Mouse (Mus musculus): ENCODE measurements around the gene Kansl1. TPM values are rescaled to one million over a fixed set of nuclear protein-coding genes. Genes with fewer than 3 reads are reported as not detected.
A peak's percentile ranks its signal among the peaks of the same experiment; 100 is the strongest.

The Kansl1 gene
- polyA plus RNA-seq, 1 experiment, result 81.7 TPM

DNA sequence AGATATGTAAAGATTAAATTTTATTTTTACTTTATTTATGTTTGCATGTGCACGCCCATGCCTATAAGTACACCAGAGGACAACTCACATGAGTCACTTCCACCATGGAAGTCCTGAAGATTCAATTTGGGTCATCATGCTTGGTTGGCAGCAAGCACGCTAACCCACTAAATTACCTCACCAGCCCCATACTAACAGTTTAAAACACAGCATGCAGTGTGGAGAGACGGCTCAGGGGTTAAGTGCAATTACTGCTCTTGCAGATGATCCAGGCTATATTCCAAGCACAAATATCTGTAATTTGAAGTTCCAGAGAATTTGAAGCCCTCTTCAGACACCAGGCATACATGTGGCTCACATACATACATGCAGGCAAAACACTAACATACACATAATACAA, 92.4 kb downstream of the Kansl1 start:
- Histone ChIP-seq H3K27me3 (ENCODE audit: control insufficient read depth, insufficient read depth, low read length, poor library complexity, severe bottlenecking) (no peaks in the 10 kb centered on the region), H3K9ac (ENCODE audit: low read depth, poor library complexity, severe bottlenecking) (no peak overlapping the region), H3K4me1 (ENCODE audit: control insufficient read depth, insufficient read depth, low read length) (no peaks in the 10 kb centered on the region), H3K9me3 (replicated peaks; ENCODE audit: control insufficient read depth, insufficient read depth, low read length, poor library complexity, severe bottlenecking) (no peaks in the 10 kb centered on the region), H3K4me3 (ENCODE audit: low read depth, low read length) (no peak overlapping the region), H3K36me3 (ENCODE audit: control insufficient read depth, insufficient read depth, low read length, poor library complexity, severe bottlenecking) (peaks cover 26% of the 10 kb centered on the region), H3K27ac (ENCODE audit: insufficient read depth, low read length) (no peak overlapping the region)
- TF ChIP-seq EP300 (IDR thresholded peaks at IDR 0.05; ENCODE audit: insufficient read depth, low read depth, low read length) (no peak), CTCF (IDR thresholded peaks at IDR 0.05; ENCODE audit: low read depth, low read length) (no peak), POLR2A (IDR thresholded peaks at IDR 0.05; ENCODE audit: insufficient read depth, low read length) (no peak)

DNA sequence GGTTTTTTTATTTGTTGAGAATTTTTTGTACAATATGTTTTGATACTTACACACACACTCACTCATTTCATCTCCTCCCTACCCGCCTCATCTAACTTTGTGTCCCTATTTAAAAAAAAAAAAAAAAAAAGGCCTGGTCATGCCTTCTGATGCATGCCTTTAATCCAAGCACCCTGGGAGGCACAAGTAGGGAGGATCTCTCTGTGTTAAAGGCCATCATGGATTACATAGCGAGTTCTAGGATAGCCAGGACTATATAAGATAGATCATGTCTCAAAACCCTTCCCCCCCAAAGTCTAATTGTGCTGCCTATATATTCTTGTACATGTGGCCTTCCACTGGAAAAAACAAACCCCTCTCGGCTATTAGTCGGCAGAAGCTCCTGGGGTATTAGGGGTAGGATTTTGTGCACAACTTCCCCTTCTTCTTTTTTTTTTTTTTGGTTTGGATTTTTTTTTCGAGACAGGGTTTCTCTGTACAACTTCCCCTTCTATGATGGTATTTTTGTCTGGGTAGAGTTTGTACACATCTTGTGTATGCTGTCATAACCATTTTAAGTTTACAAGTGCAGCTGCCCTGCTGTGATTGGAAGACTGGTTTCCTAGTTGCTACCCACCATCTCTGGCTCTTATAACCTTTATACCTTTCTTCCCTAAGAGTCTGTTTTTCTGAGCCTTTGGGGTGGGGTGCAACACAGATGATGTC, 101.0 kb downstream of the Kansl1 start:
- H3K9ac ChIP-seq (ENCODE audit: low read depth, poor library complexity, severe bottlenecking), result no peak overlapping the region
- no peak overlapping the region for H3K27ac ChIP-seq (ENCODE audit: insufficient read depth, low read length)
- TF ChIP-seq POLR2A (IDR thresholded peaks at IDR 0.05; ENCODE audit: insufficient read depth, low read length), result no peak
- no peak for TF ChIP-seq CTCF (IDR thresholded peaks at IDR 0.05; ENCODE audit: low read depth, low read length)
- TF ChIP-seq EP300 (IDR thresholded peaks at IDR 0.05; ENCODE audit: insufficient read depth, low read depth, low read length), result no peak
- no peaks in the 10 kb centered on the region for H3K9me3 ChIP-seq (replicated peaks; ENCODE audit: control insufficient read depth, insufficient read depth, low read length, poor library complexity, severe bottlenecking)
- H3K4me3 ChIP-seq (ENCODE audit: low read depth, low read length), result no peak overlapping the region
- no peaks in the 10 kb centered on the region for H3K27me3 ChIP-seq (ENCODE audit: control insufficient read depth, insufficient read depth, low read length, poor library complexity, severe bottlenecking)
- peaks cover 34% of the 10 kb centered on the region for H3K36me3 ChIP-seq (ENCODE audit: control insufficient read depth, insufficient read depth, low read length, poor library complexity, severe bottlenecking)
- H3K4me1 ChIP-seq (ENCODE audit: control insufficient read depth, insufficient read depth, low read length), result peaks cover 3% of the 10 kb centered on the region

DNA sequence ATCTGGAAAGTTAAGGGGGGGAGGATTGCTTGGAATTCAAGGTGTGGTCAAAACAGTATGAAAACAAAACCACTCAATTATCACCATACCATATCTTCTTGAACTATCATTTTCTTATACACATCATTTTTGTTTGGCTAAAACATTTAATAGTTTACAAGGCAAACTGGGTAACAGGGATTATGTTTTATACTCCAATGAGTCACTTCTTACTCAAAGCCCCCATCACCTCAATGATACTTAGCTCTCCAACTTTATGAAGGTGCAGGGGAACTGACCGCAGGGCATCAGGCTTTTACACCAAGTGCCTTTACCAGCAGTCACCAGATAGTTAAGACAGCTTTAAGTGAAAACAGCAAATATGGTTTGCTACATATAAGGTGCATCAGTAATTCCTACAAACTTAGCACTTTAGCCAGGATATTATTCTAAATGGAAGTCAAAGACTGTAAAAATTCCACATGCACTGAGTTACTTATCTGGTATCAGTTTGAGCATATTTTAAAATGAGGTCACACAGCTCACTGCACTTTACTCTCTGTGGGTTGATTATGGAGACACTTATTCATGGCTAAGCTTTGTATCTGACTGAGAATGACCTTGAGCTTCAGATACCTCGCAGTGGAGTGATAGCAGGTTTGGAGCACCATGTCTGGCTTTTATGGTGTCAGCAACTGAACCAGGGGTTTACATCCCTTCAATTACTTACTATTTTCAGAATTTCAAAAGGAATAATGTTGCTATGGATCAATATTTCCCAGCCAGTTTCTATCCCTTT, 104.6 kb downstream of the Kansl1 start:
- Histone ChIP-seq H3K27me3 (ENCODE audit: control insufficient read depth, insufficient read depth, low read length, poor library complexity, severe bottlenecking) (no peaks in the 10 kb centered on the region), H3K9me3 (replicated peaks; ENCODE audit: control insufficient read depth, insufficient read depth, low read length, poor library complexity, severe bottlenecking) (no peaks in the 10 kb centered on the region), H3K4me3 (ENCODE audit: low read depth, low read length) (no peak overlapping the region), H3K4me1 (ENCODE audit: control insufficient read depth, insufficient read depth, low read length) (peaks cover 5% of the 10 kb centered on the region), H3K9ac (ENCODE audit: low read depth, poor library complexity, severe bottlenecking) (no peak overlapping the region), H3K36me3 (ENCODE audit: control insufficient read depth, insufficient read depth, low read length, poor library complexity, severe bottlenecking) (peaks cover 29% of the 10 kb centered on the region), H3K27ac (ENCODE audit: insufficient read depth, low read length) (peak overlapping the region; percentile 59; the same call in 1 of the 2 replicates)
- TF ChIP-seq POLR2A (IDR thresholded peaks at IDR 0.05; ENCODE audit: insufficient read depth, low read length) (no peak), EP300 (IDR thresholded peaks at IDR 0.05; ENCODE audit: insufficient read depth, low read depth, low read length) (no peak), CTCF (IDR thresholded peaks at IDR 0.05; ENCODE audit: low read depth, low read length) (no peak)

GRCm38 (mm10) chr11:104362704-104363103, 106.0 kb downstream of the Kansl1 start:
- Histone ChIP-seq H3K27ac (ENCODE audit: insufficient read depth, low read length) (peak overlapping the region; percentile 36; the same call in 1 of the 2 replicates), H3K36me3 (ENCODE audit: control insufficient read depth, insufficient read depth, low read length, poor library complexity, severe bottlenecking) (peaks cover 22% of the 10 kb centered on the region), H3K4me1 (ENCODE audit: control insufficient read depth, insufficient read depth, low read length) (peaks cover 5% of the 10 kb centered on the region), H3K9ac (ENCODE audit: low read depth, poor library complexity, severe bottlenecking) (no peak overlapping the region), H3K4me3 (ENCODE audit: low read depth, low read length) (no peak overlapping the region), H3K9me3 (replicated peaks; ENCODE audit: control insufficient read depth, insufficient read depth, low read length, poor library complexity, severe bottlenecking) (no peaks in the 10 kb centered on the region), H3K27me3 (ENCODE audit: control insufficient read depth, insufficient read depth, low read length, poor library complexity, severe bottlenecking) (no peaks in the 10 kb centered on the region)
- TF ChIP-seq EP300 (IDR thresholded peaks at IDR 0.05; ENCODE audit: insufficient read depth, low read depth, low read length), result no peak
- TF ChIP-seq CTCF (IDR thresholded peaks at IDR 0.05; ENCODE audit: low read depth, low read length), result no peak
- TF ChIP-seq POLR2A (IDR thresholded peaks at IDR 0.05; ENCODE audit: insufficient read depth, low read length), result no peak

DNA sequence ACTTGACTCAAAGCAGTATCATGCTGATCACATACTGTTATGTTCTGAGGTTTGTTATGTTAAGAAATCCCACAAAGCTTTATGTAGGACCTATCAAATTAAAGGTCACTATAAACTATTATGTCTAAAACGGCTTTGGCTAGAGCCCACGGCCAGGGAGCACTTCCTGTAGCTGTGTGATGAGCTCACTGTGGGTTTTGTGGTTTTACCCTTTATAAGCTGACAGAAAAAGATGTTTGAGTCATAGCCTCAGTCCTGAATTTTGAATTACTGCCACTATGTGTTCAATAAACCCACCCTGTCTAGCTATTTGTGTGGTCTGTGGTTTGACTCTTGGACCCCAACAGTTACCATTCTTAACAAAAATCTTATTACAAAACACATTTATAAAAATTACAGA, 106.9 kb downstream of the Kansl1 start:
- TF ChIP-seq CTCF (IDR thresholded peaks at IDR 0.05; ENCODE audit: low read depth, low read length), result no peak
- TF ChIP-seq EP300 (IDR thresholded peaks at IDR 0.05; ENCODE audit: insufficient read depth, low read depth, low read length), result no peak
- no peak for TF ChIP-seq POLR2A (IDR thresholded peaks at IDR 0.05; ENCODE audit: insufficient read depth, low read length)
- H3K9ac ChIP-seq (ENCODE audit: low read depth, poor library complexity, severe bottlenecking), result no peak overlapping the region

GRCm38 (mm10) chr11:104346931-104347330, 121.7 kb downstream of the Kansl1 start:
- Histone ChIP-seq H3K4me1 (ENCODE audit: control insufficient read depth, insufficient read depth, low read length) (no peaks in the 10 kb centered on the region), H3K4me3 (ENCODE audit: low read depth, low read length) (no peak overlapping the region), H3K27me3 (ENCODE audit: control insufficient read depth, insufficient read depth, low read length, poor library complexity, severe bottlenecking) (no peaks in the 10 kb centered on the region), H3K27ac (ENCODE audit: insufficient read depth, low read length) (no peak overlapping the region), H3K9ac (ENCODE audit: low read depth, poor library complexity, severe bottlenecking) (no peak overlapping the region), H3K9me3 (replicated peaks; ENCODE audit: control insufficient read depth, insufficient read depth, low read length, poor library complexity, severe bottlenecking) (no peaks in the 10 kb centered on the region), H3K36me3 (ENCODE audit: control insufficient read depth, insufficient read depth, low read length, poor library complexity, severe bottlenecking) (peaks cover 68% of the 10 kb centered on the region)
- no peak for TF ChIP-seq EP300 (IDR thresholded peaks at IDR 0.05; ENCODE audit: insufficient read depth, low read depth, low read length)
- no peak for TF ChIP-seq CTCF (IDR thresholded peaks at IDR 0.05; ENCODE audit: low read depth, low read length)
- TF ChIP-seq POLR2A (IDR thresholded peaks at IDR 0.05; ENCODE audit: insufficient read depth, low read length), result no peak

More for the DNA sequence above, 106.9 kb downstream of the Kansl1 start:
- no peaks in the 10 kb centered on the region for H3K9me3 ChIP-seq (replicated peaks; ENCODE audit: control insufficient read depth, insufficient read depth, low read length, poor library complexity, severe bottlenecking)
- H3K36me3 ChIP-seq (ENCODE audit: control insufficient read depth, insufficient read depth, low read length, poor library complexity, severe bottlenecking), result peaks cover 24% of the 10 kb centered on the region
- H3K27ac ChIP-seq (ENCODE audit: insufficient read depth, low read length), result no peak overlapping the region
- H3K4me1 ChIP-seq (ENCODE audit: control insufficient read depth, insufficient read depth, low read length), result peaks cover 5% of the 10 kb centered on the region
- H3K27me3 ChIP-seq (ENCODE audit: control insufficient read depth, insufficient read depth, low read length, poor library complexity, severe bottlenecking), result no peaks in the 10 kb centered on the region
- no peak overlapping the region for H3K4me3 ChIP-seq (ENCODE audit: low read depth, low read length)

Measured in ES-Bruce4 (cell line).